Mouse (Mus musculus) limb, embryonic 12.5 days (tissue): ENCODE results near the gene Raet1e. TPM values are rescaled to one million over a fixed set of nuclear protein-coding genes. Genes with fewer than 3 reads are reported as not detected.
"Not testable (repeated sequence)": the region's sequence is repeated elsewhere in the genome, so short reads cannot be mapped to it uniquely, and the experiment has no call there.

ENCODE experiments used
- ATAC-seq: fragments of 200-750 bp; cut with Nextera tagmentation; 2 replicates; pipeline ENCODE4 v1.8.0; 2017; ENCODE audit warnings: low read depth, moderate TSS enrichment; ENCODE audit not compliant: insufficient number of reproducible peaks, insufficient read depth, low FRiP score, low TSS enrichment
- H3K27ac ChIP-seq: fragments of 300-500 bp; sonication (generic); 2 replicates; pipeline ENCODE4 v1.5.1; 2016; ENCODE audit warnings: mild to moderate bottlenecking, moderate library complexity
- H3K27me3 ChIP-seq: fragments of 300-500 bp; sonication (generic); 2 replicates; pipeline ENCODE4 v1.6.1; 2016; ENCODE audit warnings: mild to moderate bottlenecking, moderate library complexity
- H3K36me3 ChIP-seq: fragments of 300-500 bp; sonication (generic); 2 replicates; pipeline ENCODE4 v1.6.1; 2016; ENCODE audit warnings: mild to moderate bottlenecking, moderate library complexity
- H3K4me1 ChIP-seq: fragments of 300-500 bp; sonication (generic); replicated peaks from 2 replicates; pipeline ENCODE4 v1.6.1; 2016
- H3K4me2 ChIP-seq: fragments of 300-500 bp; sonication (generic); 2 replicates; pipeline ENCODE4 v1.6.1; 2016; ENCODE audit warnings: mild to moderate bottlenecking, moderate library complexity
- H3K4me3 ChIP-seq: fragments of 300-500 bp; sonication (generic); replicated peaks from 2 replicates; pipeline ENCODE4 v1.5.1; 2016; ENCODE audit warnings: mild to moderate bottlenecking
- H3K9ac ChIP-seq: fragments of 300-500 bp; sonication (generic); replicated peaks from 2 replicates; pipeline ENCODE4 v1.6.1; 2016; ENCODE audit warnings: mild to moderate bottlenecking, moderate library complexity
- H3K9me3 ChIP-seq: fragments of 300-500 bp; sonication (generic); 2 replicates; pipeline ENCODE4 v1.6.1; 2016; ENCODE audit warnings: mild to moderate bottlenecking, moderate library complexity
- WGBS: fragments of 180-500 bp; shearing (Covaris S2); methylation state at CpG from one replicate; pipeline ENCODE4 v1.1.7; 2016; 5-methylcytosine and 5-hydroxymethylcytosine counted together
- polyA plus RNA-seq: library from polyadenylated mRNA; unstranded; fragments of >200 nt; fragmentation: Nextera tagmentation; extraction: Ambion mirVana; gene quantifications from 2 replicates; pipeline ENCODE4 v1.2.1, GENCODE M21; 2016

The Raet1e gene
- polyA plus RNA-seq, 1 experiment from 2014 or later: 14.1 TPM

GRCm38 (mm10) chr10:22345721-22346120 lies 187.4 kb downstream of the Raet1e start:
- WGBS: 73% methylated on average over 4 of the region's 4 CpGs

GRCm38 (mm10) chr10:22353548-22354195 lies 195.3 kb downstream of the Raet1e start:
- H3K4me1 ChIP-seq, H3K9me3 ChIP-seq, H3K4me2 ChIP-seq, ATAC-seq, H3K27me3 ChIP-seq, H3K27ac ChIP-seq, H3K36me3 ChIP-seq, H3K9ac ChIP-seq, H3K4me3 ChIP-seq: not testable (repeated sequence)
- 80% methylated on average over 6 of the region's 6 CpGs for WGBS

More at GRCm38 (mm10) chr10:22345721-22346120, 187.4 kb downstream of the Raet1e start:
- H3K4me3 ChIP-seq, H3K4me1 ChIP-seq, H3K4me2 ChIP-seq, H3K9me3 ChIP-seq, H3K27me3 ChIP-seq, H3K36me3 ChIP-seq, ATAC-seq, H3K9ac ChIP-seq, H3K27ac ChIP-seq: not testable (repeated sequence)

GRCm38 (mm10) chr10:22354196-22354574 lies 195.8 kb downstream of the Raet1e start:
- not testable (repeated sequence) for ATAC-seq, H3K4me1 ChIP-seq, H3K9me3 ChIP-seq, H3K36me3 ChIP-seq, H3K27ac ChIP-seq, H3K27me3 ChIP-seq, H3K9ac ChIP-seq, H3K4me3 ChIP-seq, H3K4me2 ChIP-seq
- WGBS: 82% methylated on average over 2 of the region's 2 CpGs

- H3K4me1 ChIP-seq, ATAC-seq, H3K27ac ChIP-seq, H3K4me3 ChIP-seq, H3K9me3 ChIP-seq, H3K9ac ChIP-seq, H3K36me3 ChIP-seq, H3K27me3 ChIP-seq, H3K4me2 ChIP-seq: not testable (repeated sequence)
- whole genome bisulfite sequencing: 74% methylated on average over 1 of the region's 1 CpGs
Observed at GRCm38 (mm10) chr10:22357373-22357772, 199.0 kb downstream of the Raet1e start.

GRCm38 (mm10) chr10:22360252-22360651 lies 201.9 kb downstream of the Raet1e start, which contains the start of gene Raet1d:
Gene Raet1d (plus strand): TSS chr10:22360552.
- not testable (repeated sequence) for H3K9me3 ChIP-seq, H3K27ac ChIP-seq, H3K4me1 ChIP-seq, H3K9ac ChIP-seq, H3K36me3 ChIP-seq, ATAC-seq, H3K27me3 ChIP-seq
- Histone ChIP-seq H3K4me3 (peak within 1 kb of the TSS; percentile 26; the same call in 1 of the 2 replicates), H3K4me2 (peak within 1 kb of the TSS; percentile 35; the same call in 1 of the 2 replicates)
- WGBS: 69% methylated on average over 3 of the region's 3 CpGs

GRCm38 (mm10) chr10:22360957-22361356 lies 202.6 kb downstream of the Raet1e start:
- H3K4me3 ChIP-seq, H3K9ac ChIP-seq, H3K4me1 ChIP-seq, H3K9me3 ChIP-seq, H3K36me3 ChIP-seq, H3K27ac ChIP-seq, H3K27me3 ChIP-seq, ATAC-seq: not testable (repeated sequence)
- peak overlapping the region; percentile 35; the same call in 1 of the 2 replicates for H3K4me2 ChIP-seq
- 43% methylated on average over 1 of the region's 2 CpGs for WGBS

- not testable (repeated sequence) for H3K4me1 ChIP-seq, H3K36me3 ChIP-seq, H3K9me3 ChIP-seq, H3K27ac ChIP-seq, H3K27me3 ChIP-seq, H3K9ac ChIP-seq
- ATAC-seq: peak; percentile 89
- Histone ChIP-seq H3K4me2 (peak overlapping the region; percentile 35), H3K4me3 (peak overlapping the region; percentile 26)
- WGBS: 0% methylated on average over 9 of the region's 15 CpGs
Observed at GRCm38 (mm10) chr10:22361415-22362352, 203.3 kb downstream of the Raet1e start.

GRCm38 (mm10) chr10:22362466-22362865 lies 204.1 kb downstream of the Raet1e start:
- WGBS: 92% methylated on average over 2 of the region's 2 CpGs
- not testable (repeated sequence) for H3K4me1 ChIP-seq, H3K9ac ChIP-seq, H3K36me3 ChIP-seq, H3K27ac ChIP-seq, H3K4me3 ChIP-seq, H3K27me3 ChIP-seq, H3K9me3 ChIP-seq, ATAC-seq
- peak overlapping the region; percentile 35 for H3K4me2 ChIP-seq

- not testable (repeated sequence) for H3K4me1 ChIP-seq, H3K27me3 ChIP-seq, H3K9ac ChIP-seq, H3K36me3 ChIP-seq, H3K9me3 ChIP-seq, ATAC-seq, H3K27ac ChIP-seq, H3K4me2 ChIP-seq, H3K4me3 ChIP-seq
- 81% methylated on average over 2 of the region's 2 CpGs for WGBS
Observed at GRCm38 (mm10) chr10:22364915-22365314, 206.5 kb downstream of the Raet1e start.

GRCm38 (mm10) chr10:22381226-22381625 lies 222.9 kb downstream of the Raet1e start:
- H3K36me3 ChIP-seq, H3K27ac ChIP-seq, H3K9ac ChIP-seq, H3K9me3 ChIP-seq, H3K4me3 ChIP-seq, H3K4me1 ChIP-seq, H3K27me3 ChIP-seq: not testable (repeated sequence)
- ATAC-seq: 0 out of 2 replicates have a peak, but pooled peaks have one; percentile 48
- 6% methylated on average over 10 of the region's 10 CpGs for WGBS
- peak overlapping the region; percentile 40 for H3K4me2 ChIP-seq

- H3K9ac ChIP-seq, H3K36me3 ChIP-seq, H3K27ac ChIP-seq, H3K9me3 ChIP-seq, H3K4me3 ChIP-seq, ATAC-seq, H3K4me1 ChIP-seq, H3K27me3 ChIP-seq, H3K4me2 ChIP-seq: not testable (repeated sequence)
- 87% methylated on average over 7 of the region's 7 CpGs for WGBS
Observed at GRCm38 (mm10) chr10:22390146-22390545, 231.8 kb downstream of the Raet1e start.
